Mouse (Mus musculus): ENCODE measurements around the gene Nav2.

- no peak for TF ChIP-seq EP300 (IDR thresholded peaks at IDR 0.05; ENCODE audit: low read depth in 1 of 2, low read length in 2 of 2)
- no peak for TF ChIP-seq POLR2AphosphoS2 (IDR thresholded peaks at IDR 0.05; ENCODE audit: low read length)
- TF ChIP-seq JUND (IDR thresholded peaks at IDR 0.05; ENCODE audit: low read depth, low read length) = no peak
- TF ChIP-seq CTCF (IDR thresholded peaks at IDR 0.05 in 2 of 3, conservative IDR thresholded peaks at IDR 0.05 in 1 of 3; ENCODE audit: control insufficient read depth in 1 of 3, insufficient read depth in 1 of 3, low read depth in 2 of 3, low read length in 3 of 3, poor library complexity in 1 of 3, severe bottlenecking in 1 of 3) = no peak
- no peak for TF ChIP-seq POLR2A (IDR thresholded peaks at IDR 0.05; ENCODE audit: control insufficient read depth in 1 of 2, insufficient read depth in 1 of 2, low read depth in 1 of 2, low read length in 2 of 2, poor library complexity in 1 of 2)
- TF ChIP-seq CHD2 (IDR thresholded peaks at IDR 0.05; ENCODE audit: low read length) = no peak
- no peak for TF ChIP-seq HCFC1 (IDR thresholded peaks at IDR 0.05; ENCODE audit: low read depth, low read length)
- no peak for TF ChIP-seq TAL1 (IDR thresholded peaks at IDR 0.05; ENCODE audit: low read length)
- no peak for TF ChIP-seq MYC (IDR thresholded peaks at IDR 0.05; ENCODE audit: low read depth, low read length)
- TF ChIP-seq USF1 (IDR thresholded peaks at IDR 0.05; ENCODE audit: low read depth, low read length) = no peak
- no peak for TF ChIP-seq RAD21 (IDR thresholded peaks at IDR 0.05; ENCODE audit: low read depth, low read length)
These were observed 92.3 kb downstream of the Nav2 start for GRCm38 (mm10) chr7:49000816-49001215.

Data from MEL (cell line).